Mouse (Mus musculus) G1E (cell line): ENCODE data around the gene Cbwd1. TPM values are rescaled to one million over a fixed set of nuclear protein-coding genes. Genes with fewer than 3 reads are reported as not detected.

Experiments
- ATAC-seq: 2 replicates; pipeline ENCODE4 v1.8.0; 2016; ENCODE audit warnings: mild to moderate bottlenecking; ENCODE audit not compliant: insufficient number of reproducible peaks, poor library complexity, low FRiP score, severe bottlenecking; ENCODE audit errors: extremely low read depth
- DNase-seq: peaks from one replicate; pipeline ENCODE4 v3.0.0; 2012; ENCODE audit warnings: low spot score
- H3K27me3 ChIP-seq: 2 replicates; pipeline ENCODE4 v1.6.1; 2012; ENCODE audit warnings: mild to moderate bottlenecking, low read length, inconsistent platforms; ENCODE audit not compliant: insufficient read depth
- H3K36me3 ChIP-seq: replicated peaks from 2 replicates; pipeline ENCODE3; 2012; ENCODE audit warnings: mild to moderate bottlenecking, inconsistent platforms
- H3K4me1 ChIP-seq: 2 replicates; pipeline ENCODE4 v1.6.1; 2012; ENCODE audit warnings: low read depth, low read length, inconsistent platforms, mixed read lengths; ENCODE audit not compliant: insufficient read depth
- H3K4me3 ChIP-seq: 2 replicates; pipeline ENCODE4 v1.5.1; 2012; ENCODE audit warnings: low read depth, mild to moderate bottlenecking, inconsistent platforms, low read length, moderate library complexity, mixed read lengths
- H3K9me3 ChIP-seq: replicated peaks from 2 replicates; pipeline ENCODE4 v1.6.1; 2012; ENCODE audit warnings: inconsistent platforms
- CTCF ChIP-seq: IDR thresholded peaks from 2 replicates; pipeline ENCODE4 v1.5.1; 2012; ENCODE audit warnings: low read depth, low read length, inconsistent platforms, mixed read lengths
- GATA1 ChIP-seq: IDR thresholded peaks from 2 replicates; pipeline ENCODE4 v1.6.1; 2012; ENCODE audit warnings: borderline replicate concordance, low read length, inconsistent platforms, mixed read lengths
- GATA2 ChIP-seq: IDR thresholded peaks from 2 replicates; pipeline ENCODE4 v1.6.1; 2012; ENCODE audit warnings: low read depth, low read length, inconsistent platforms, borderline replicate concordance
- POLR2AphosphoS5 ChIP-seq: IDR thresholded peaks from 2 replicates; pipeline ENCODE4 v1.6.1; 2012; ENCODE audit warnings: low read depth, low read length, inconsistent platforms; ENCODE audit not compliant: insufficient replicate concordance
- TAL1 ChIP-seq: conservative IDR thresholded peaks from 2 replicates; pipeline ENCODE4 v1.6.1; 2012; ENCODE audit warnings: low read depth, low read length, inconsistent platforms, mixed read lengths
- polyA plus RNA-seq: library from polyadenylated mRNA; stranded (reverse); fragments of >175 nt; gene quantifications from 2 replicates; pipeline ENCODE4 v1.2.3, GENCODE M21; 2012
- total RNA-seq, 2 experiments: library from RNA; stranded (forward) in 1 of 2; stranded (reverse) in 1 of 2; fragments of 200-1000 nt in 1 of 2; fragments of >200 nt in 1 of 2; fragmentation: Nextera tagmentation in 1 of 2; gene quantifications; 2 replicates each; pipeline ENCODE4 v1.2.3; 2014 to 2017

Gene Cbwd1
- total and polyA plus RNA-seq, 3 experiments: 1.6 to 38.9 (median 22.0) TPM

- Histone ChIP-seq H3K36me3 (no peaks in the 10 kb centered on the region), H3K9me3 (0 out of 2 replicates have a peak, but pooled peaks cover 2% of the 10 kb centered on the region), H3K4me1 (no peaks in the 10 kb centered on the region), H3K4me3 (no peak overlapping the region), H3K27me3 (no peaks in the 10 kb centered on the region)
- ATAC-seq (no peak), DNase-seq (no peak)
- TF ChIP-seq POLR2AphosphoS5 (no peak), TAL1 (no peak), GATA1 (no peak), GATA2 (no peak), CTCF (no peak)
Observed at GRCm38 (mm10) chr19:24990138-24990822, 28.9 kb upstream of the Cbwd1 start.

GRCm38 (mm10) chr19:24988831-24989230 lies 27.4 kb upstream of the Cbwd1 start:
- no peak overlapping the region for H3K4me3 ChIP-seq
- no peaks in the 10 kb centered on the region for H3K27me3 ChIP-seq
- H3K4me1 ChIP-seq: no peaks in the 10 kb centered on the region
- ATAC-seq (no peak), DNase-seq (no peak)
- no peak for TF ChIP-seq POLR2AphosphoS5
- TF ChIP-seq TAL1: no peak
- no peak for TF ChIP-seq CTCF
- TF ChIP-seq GATA1: no peak
- no peak for TF ChIP-seq GATA2
- 0 out of 2 replicates have a peak, but pooled peaks cover 4% of the 10 kb centered on the region for H3K9me3 ChIP-seq
- no peaks in the 10 kb centered on the region for H3K36me3 ChIP-seq

- Histone ChIP-seq H3K4me3 (no peak overlapping the region), H3K36me3 (no peaks in the 10 kb centered on the region), H3K4me1 (no peaks in the 10 kb centered on the region), H3K27me3 (no peaks in the 10 kb centered on the region), H3K9me3 (0 out of 2 replicates have a peak, but pooled peaks cover 4% of the 10 kb centered on the region)
- ATAC-seq (no peak), DNase-seq (no peak)
- no peak for TF ChIP-seq GATA1
- no peak for TF ChIP-seq TAL1
- TF ChIP-seq CTCF: no peak
- no peak for TF ChIP-seq GATA2
- no peak for TF ChIP-seq POLR2AphosphoS5
Observed at GRCm38 (mm10) chr19:24987355-24987754, 25.9 kb upstream of the Cbwd1 start.

GRCm38 (mm10) chr19:24985045-24985444 lies 23.6 kb upstream of the Cbwd1 start:
- Histone ChIP-seq H3K27me3 (no peaks in the 10 kb centered on the region), H3K4me3 (no peak overlapping the region), H3K36me3 (no peaks in the 10 kb centered on the region), H3K4me1 (no peaks in the 10 kb centered on the region), H3K9me3 (0 out of 2 replicates have a peak, but pooled peaks cover 5% of the 10 kb centered on the region)
- TF ChIP-seq POLR2AphosphoS5 (no peak), GATA2 (no peak), GATA1 (no peak), CTCF (no peak), TAL1 (no peak)
- DNase-seq (no peak), ATAC-seq (no peak)

GRCm38 (mm10) chr19:24983857-24984498 lies 22.6 kb upstream of the Cbwd1 start:
- Histone ChIP-seq H3K4me1 (no peaks in the 10 kb centered on the region), H3K36me3 (no peaks in the 10 kb centered on the region), H3K27me3 (no peaks in the 10 kb centered on the region), H3K9me3 (0 out of 2 replicates have a peak, but pooled peaks cover 5% of the 10 kb centered on the region), H3K4me3 (no peak overlapping the region)
- no peak for DNase-seq
- no peak for ATAC-seq
- TF ChIP-seq CTCF: no peak

GRCm38 (mm10) chr19:24983050-24983449 lies 21.6 kb upstream of the Cbwd1 start:
- no peak for ATAC-seq
- no peaks in the 10 kb centered on the region for H3K27me3 ChIP-seq
- no peak for TF ChIP-seq TAL1
- TF ChIP-seq CTCF: no peak
- no peak for TF ChIP-seq GATA2
- TF ChIP-seq POLR2AphosphoS5: no peak
- TF ChIP-seq GATA1: no peak
- no peaks in the 10 kb centered on the region for H3K4me1 ChIP-seq
- no peaks in the 10 kb centered on the region for H3K36me3 ChIP-seq
- 0 out of 2 replicates have a peak, but pooled peaks cover 5% of the 10 kb centered on the region for H3K9me3 ChIP-seq
- no peak overlapping the region for H3K4me3 ChIP-seq
- DNase-seq: no peak
